Mouse (Mus musculus): ENCODE data around the gene Med7.

GRCm38 (mm10) chr11:46435363-46435762 is 1.4 kb upstream of the Med7 start:
- no peak for TF ChIP-seq CTCF (IDR thresholded peaks at IDR 0.05; ENCODE audit: insufficient read depth, low read depth, low read length)
- no peak for TF ChIP-seq POLR2A (IDR thresholded peaks at IDR 0.05; ENCODE audit: insufficient read depth, low read depth, low read length)
